Mouse (Mus musculus) liver, embryonic 13.5 days (tissue): ENCODE measurements at regions not wholly inside any gene's neighbourhood (a gene's known extent, or its start where the extent isn't known, plus 50 kb on each side); places are given as distances from the start of the nearest gene placed in this dataset.

Source experiments
- ATAC-seq: fragments of 200-750 bp; cut with Nextera tagmentation; 2 replicates; pipeline ENCODE4 v1.8.0; 2017; ENCODE audit warnings: low read depth, mild to moderate bottlenecking, moderate number of reproducible peaks, moderate library complexity
- DNase-seq: peaks from one replicate; pipeline ENCODE4 v3.0.0; 2022
- H3K27ac ChIP-seq: fragments of 300-500 bp; sonication (generic); 2 replicates; pipeline ENCODE4 v1.5.1; 2015; ENCODE audit warnings: moderate library complexity, mild to moderate bottlenecking, inconsistent platforms
- H3K27me3 ChIP-seq: fragments of 300-500 bp; sonication (generic); 2 replicates; pipeline ENCODE4 v1.6.1; 2015; ENCODE audit warnings: mild to moderate bottlenecking, inconsistent platforms
- H3K36me3 ChIP-seq: fragments of 300-500 bp; sonication (generic); 2 replicates; pipeline ENCODE4 v1.6.1; 2015; ENCODE audit warnings: mild to moderate bottlenecking, inconsistent platforms
- H3K4me1 ChIP-seq: fragments of 300-500 bp; sonication (generic); replicated peaks from 2 replicates; pipeline ENCODE4 v1.6.1; 2015; ENCODE audit warnings: inconsistent platforms
- H3K4me2 ChIP-seq: fragments of 300-500 bp; sonication (generic); 2 replicates; pipeline ENCODE4 v1.6.1; 2015; ENCODE audit warnings: inconsistent platforms, mild to moderate bottlenecking, moderate library complexity
- H3K4me3 ChIP-seq: fragments of 300-500 bp; sonication (generic); replicated peaks from 2 replicates; pipeline ENCODE4 v1.5.1; 2015; ENCODE audit warnings: mild to moderate bottlenecking, inconsistent platforms
- H3K9ac ChIP-seq: fragments of 300-500 bp; sonication (generic); 2 replicates; pipeline ENCODE4 v1.6.1; 2015; ENCODE audit warnings: mild to moderate bottlenecking, inconsistent platforms
- H3K9me3 ChIP-seq: fragments of 300-500 bp; sonication (generic); replicated peaks from 2 replicates; pipeline ENCODE4 v1.6.1; 2016; ENCODE audit warnings: inconsistent platforms
- WGBS: fragments of 180-500 bp; shearing (Covaris S2); methylation state at CpG from one replicate; pipeline ENCODE4 v1.1.7; 2015; ENCODE audit not compliant: insufficient replicate concordance; 5-methylcytosine and 5-hydroxymethylcytosine counted together

DNA sequence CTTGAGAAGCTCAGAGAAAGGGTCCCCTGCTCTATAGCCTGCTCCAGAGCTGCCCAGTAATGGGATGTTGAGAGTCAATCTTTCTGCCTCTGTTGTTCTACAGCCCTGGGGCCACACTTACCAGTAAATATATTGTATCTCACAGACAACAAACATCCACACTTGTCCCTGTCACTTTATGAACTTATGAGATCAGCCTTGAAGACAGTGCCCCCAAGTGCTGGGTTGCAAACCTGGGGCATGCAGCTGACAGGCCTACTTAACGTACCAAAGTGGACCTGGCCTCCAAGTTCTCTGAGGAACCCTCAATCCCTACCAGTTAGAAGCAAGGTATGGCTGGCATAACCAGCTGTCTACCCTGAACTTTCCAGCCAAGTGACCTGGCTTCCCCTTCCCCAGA lies 380.9 kb upstream of the Mmadhc start:
- DNase-seq (no peak), ATAC-seq (no peak)
- Histone ChIP-seq H3K9ac (no peak overlapping the region), H3K9me3 (no peaks in the 10 kb centered on the region), H3K27me3 (no peaks in the 10 kb centered on the region), H3K4me2 (no peak overlapping the region), H3K36me3 (no peaks in the 10 kb centered on the region), H3K4me3 (no peak overlapping the region), H3K4me1 (no peaks in the 10 kb centered on the region), H3K27ac (no peak overlapping the region)
- 68% methylated on average over 1 of the region's 1 CpGs for WGBS

DNA sequence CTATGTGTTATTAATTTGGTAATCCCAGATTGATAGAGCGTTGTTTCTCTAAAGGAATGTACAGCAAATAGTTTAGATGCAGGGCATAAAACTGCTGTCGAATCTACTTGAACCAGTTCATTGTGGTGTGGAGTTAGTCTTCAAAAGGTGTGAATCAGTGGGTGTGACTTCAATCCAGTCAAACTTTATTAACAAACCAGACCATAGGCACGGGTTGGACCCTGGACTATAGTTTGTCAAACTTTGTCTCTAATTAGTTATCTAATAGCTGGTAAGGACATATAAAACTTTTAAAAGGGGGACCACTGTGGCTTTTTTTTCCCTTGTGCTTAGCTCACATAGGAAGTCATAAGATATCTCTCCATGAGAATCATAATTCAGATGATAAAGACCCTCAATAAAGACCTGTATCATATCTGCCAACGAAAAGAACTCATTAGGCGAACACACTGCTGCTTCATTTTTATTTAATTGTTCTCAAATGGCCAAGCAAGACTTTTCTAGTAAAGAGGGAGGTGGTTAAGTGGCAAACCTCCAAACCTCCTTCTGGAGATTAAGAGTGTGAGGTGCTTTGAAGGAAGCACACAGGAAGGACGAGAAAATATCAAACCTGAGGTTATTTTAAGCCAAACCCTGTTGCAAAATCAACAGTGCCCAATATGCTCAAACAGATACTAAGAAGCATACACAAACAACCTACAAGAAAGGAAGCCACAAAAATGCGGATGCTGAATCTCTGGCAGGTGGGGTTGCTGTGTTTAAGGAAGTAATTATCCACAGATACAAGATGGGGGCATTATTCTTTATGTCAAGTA lies 379.3 kb upstream of the Mmadhc start:
- WGBS, result 51% methylated on average over 7 of the region's 7 CpGs
- Histone ChIP-seq H3K4me2 (no peak overlapping the region), H3K36me3 (no peaks in the 10 kb centered on the region), H3K4me3 (no peak overlapping the region), H3K9me3 (no peaks in the 10 kb centered on the region), H3K27ac (no peak overlapping the region), H3K27me3 (no peaks in the 10 kb centered on the region), H3K4me1 (no peaks in the 10 kb centered on the region), H3K9ac (no peak overlapping the region)
- no peak for DNase-seq
- no peak for ATAC-seq

DNA sequence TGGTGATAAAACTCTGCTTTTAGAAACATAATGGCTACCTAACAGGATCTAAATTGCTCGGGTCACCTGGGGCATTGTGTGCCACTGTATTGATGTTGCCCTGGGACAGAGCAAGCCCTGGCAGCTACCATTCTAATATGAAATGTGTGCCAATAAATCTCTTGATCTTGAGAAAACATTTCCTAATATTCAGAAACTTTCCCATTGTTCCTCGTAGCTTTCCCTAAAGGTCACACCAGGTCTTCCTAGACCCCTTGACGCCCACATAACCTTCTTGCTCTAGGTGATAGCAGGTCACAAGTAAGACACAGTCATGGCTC lies 378.2 kb upstream of the Mmadhc start:
- Histone ChIP-seq H3K27ac (no peak overlapping the region), H3K4me2 (no peak overlapping the region), H3K9ac (no peak overlapping the region), H3K9me3 (no peaks in the 10 kb centered on the region), H3K27me3 (no peaks in the 10 kb centered on the region), H3K4me3 (no peak overlapping the region), H3K36me3 (no peaks in the 10 kb centered on the region), H3K4me1 (no peaks in the 10 kb centered on the region)
- DNase-seq (no peak), ATAC-seq (no peak)
- 71% methylated on average over 3 of the region's 3 CpGs for WGBS

DNA sequence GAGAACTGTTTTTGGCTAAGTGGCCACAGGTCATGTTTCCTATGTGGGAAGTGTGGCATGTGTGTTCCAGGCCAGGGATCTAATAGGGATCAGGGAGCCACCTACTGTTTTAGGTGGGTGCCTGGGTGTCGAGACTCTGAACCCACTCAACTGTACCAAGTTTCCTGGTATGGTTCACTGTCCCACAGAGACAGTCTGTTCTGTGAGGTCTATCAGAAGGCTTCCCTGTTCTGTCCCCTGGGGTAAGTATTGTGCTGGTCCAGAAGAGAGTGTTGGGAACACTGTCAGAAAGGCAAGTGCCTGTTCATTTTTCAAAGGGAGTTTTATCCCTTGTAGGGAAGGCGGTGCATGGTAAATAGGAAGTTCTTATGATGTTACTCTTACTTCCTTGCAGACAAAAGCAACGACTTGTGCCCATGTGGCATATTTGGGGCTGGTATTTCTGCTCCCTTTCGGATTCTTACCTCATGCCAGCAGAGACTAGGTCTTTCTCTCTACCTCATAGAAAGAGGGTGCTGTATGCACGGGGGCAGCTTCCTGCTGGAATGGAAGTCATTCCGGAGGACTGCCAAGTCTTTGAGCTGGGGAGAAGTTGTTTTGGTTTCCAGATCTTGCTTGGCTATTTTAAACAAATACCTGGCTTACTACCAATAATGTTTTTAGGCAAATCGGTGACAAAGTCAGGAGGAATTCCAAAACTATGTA lies 377.7 kb upstream of the Mmadhc start:
- Histone ChIP-seq H3K4me2 (no peak overlapping the region), H3K27me3 (no peaks in the 10 kb centered on the region), H3K36me3 (no peaks in the 10 kb centered on the region), H3K4me3 (no peak overlapping the region), H3K9ac (no peak overlapping the region), H3K27ac (no peak overlapping the region), H3K4me1 (no peaks in the 10 kb centered on the region), H3K9me3 (no peaks in the 10 kb centered on the region)
- no peak for ATAC-seq
- DNase-seq, result no peak
- 54% methylated on average over 7 of the region's 7 CpGs for WGBS

DNA sequence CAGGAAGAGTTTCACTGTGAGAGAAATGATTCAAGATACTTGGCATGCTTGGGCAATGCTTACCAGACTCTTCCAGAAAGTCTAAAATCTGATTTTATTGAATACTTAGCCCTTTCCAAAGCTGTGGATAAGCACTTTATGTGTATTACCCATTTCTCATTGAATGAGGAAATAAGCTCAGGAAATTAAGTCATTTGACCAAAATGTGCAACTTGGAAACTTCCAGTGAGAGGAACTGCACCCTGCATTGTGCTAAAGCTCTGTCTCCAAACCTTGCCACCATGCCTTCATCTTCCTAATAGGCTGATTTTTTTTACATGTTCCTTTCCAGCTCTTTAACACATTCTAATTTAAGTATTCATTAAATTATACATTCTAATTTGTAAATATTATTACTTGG lies 372.7 kb upstream of the Mmadhc start:
- H3K9me3 ChIP-seq, result no peaks in the 10 kb centered on the region
- no peaks in the 10 kb centered on the region for H3K27me3 ChIP-seq
- no peaks in the 10 kb centered on the region for H3K4me1 ChIP-seq
- DNase-seq (no peak), ATAC-seq (no peak)
- H3K9ac ChIP-seq, result no peak overlapping the region
- no peak overlapping the region for H3K4me3 ChIP-seq
- no peak overlapping the region for H3K4me2 ChIP-seq
- H3K36me3 ChIP-seq, result no peaks in the 10 kb centered on the region
- no peak overlapping the region for H3K27ac ChIP-seq

DNA sequence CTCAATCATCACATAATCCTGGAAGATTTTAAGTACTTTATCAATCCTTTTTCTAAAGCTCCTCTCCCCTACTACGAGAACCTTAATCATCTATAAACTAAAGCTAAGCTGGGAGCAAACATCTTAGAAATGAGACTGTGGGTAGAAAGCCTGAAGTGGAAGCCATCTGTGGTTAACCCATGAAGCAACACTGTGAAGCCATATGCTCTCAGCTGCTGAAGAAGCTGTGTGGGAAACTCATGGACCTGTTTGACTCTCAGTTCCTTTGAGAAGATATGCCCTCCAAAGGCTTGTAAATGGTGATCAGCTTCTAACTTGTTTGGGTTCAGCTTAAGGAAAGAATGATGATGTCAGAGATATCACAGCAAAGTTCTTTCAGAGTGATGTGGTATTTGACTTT lies 372.2 kb upstream of the Mmadhc start:
- H3K27me3 ChIP-seq, result no peaks in the 10 kb centered on the region
- H3K4me3 ChIP-seq, result no peak overlapping the region
- H3K4me2 ChIP-seq, result no peak overlapping the region
- no peaks in the 10 kb centered on the region for H3K9me3 ChIP-seq
- ATAC-seq, result no peak
- H3K9ac ChIP-seq, result no peak overlapping the region
- H3K4me1 ChIP-seq, result no peaks in the 10 kb centered on the region
- 61% methylated on average over 1 of the region's 1 CpGs for WGBS
- no peaks in the 10 kb centered on the region for H3K36me3 ChIP-seq
- H3K27ac ChIP-seq, result no peak overlapping the region
- no peak for DNase-seq

DNA sequence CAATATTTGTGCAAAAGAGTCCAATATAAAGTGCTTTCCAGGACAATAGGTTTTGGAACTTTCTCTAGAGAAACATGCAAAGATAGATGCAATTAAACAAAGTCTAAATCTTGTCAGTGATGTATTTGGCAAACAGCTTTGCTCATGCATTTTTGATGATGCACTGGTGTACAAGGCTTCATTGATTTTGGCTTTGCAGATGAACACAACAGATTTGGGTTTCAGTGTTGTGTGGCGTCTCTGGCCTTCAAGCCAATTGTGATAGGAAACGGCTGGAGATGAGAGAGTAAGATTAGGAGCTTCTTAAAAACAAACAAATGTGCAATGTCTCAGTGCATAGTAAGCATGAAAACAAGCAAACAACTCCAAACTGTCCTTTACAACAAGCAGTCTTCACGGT lies 370.6 kb upstream of the Mmadhc start:
- Histone ChIP-seq H3K27me3 (no peaks in the 10 kb centered on the region), H3K27ac (no peak overlapping the region), H3K36me3 (no peaks in the 10 kb centered on the region), H3K4me3 (no peak overlapping the region), H3K4me1 (no peaks in the 10 kb centered on the region), H3K4me2 (no peak overlapping the region), H3K9ac (no peak overlapping the region), H3K9me3 (no peaks in the 10 kb centered on the region)
- no peak for DNase-seq
- ATAC-seq, result no peak
- WGBS, result 38% methylated on average over 3 of the region's 3 CpGs

DNA sequence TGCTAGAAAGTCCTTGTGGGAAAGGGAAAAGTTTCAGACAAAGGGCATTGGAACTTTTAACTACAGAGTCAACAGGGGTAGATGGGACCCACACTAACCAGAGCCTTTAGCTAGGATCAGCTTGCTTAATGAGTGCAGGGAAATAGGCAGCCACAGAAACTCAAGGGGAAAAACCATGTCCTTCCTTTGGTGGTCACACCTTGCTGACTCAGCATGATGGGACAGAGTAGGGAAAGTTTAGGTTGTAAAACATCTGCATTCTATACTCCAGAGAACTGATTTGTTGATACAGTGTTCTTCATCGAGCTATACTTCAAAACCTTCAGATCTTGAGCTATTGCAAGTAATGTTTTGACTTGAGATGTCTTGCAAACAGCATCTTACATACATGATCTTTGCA lies 365.9 kb upstream of the Mmadhc start:
- no peak overlapping the region for H3K4me2 ChIP-seq
- ATAC-seq (no peak), DNase-seq (no peak)
- no peak overlapping the region for H3K9ac ChIP-seq
- no peaks in the 10 kb centered on the region for H3K27me3 ChIP-seq
- no peak overlapping the region for H3K4me3 ChIP-seq
- WGBS, result 48% methylated on average over 1 of the region's 1 CpGs
- H3K9me3 ChIP-seq, result no peaks in the 10 kb centered on the region
- H3K36me3 ChIP-seq, result no peaks in the 10 kb centered on the region
- no peaks in the 10 kb centered on the region for H3K4me1 ChIP-seq
- no peak overlapping the region for H3K27ac ChIP-seq

DNA sequence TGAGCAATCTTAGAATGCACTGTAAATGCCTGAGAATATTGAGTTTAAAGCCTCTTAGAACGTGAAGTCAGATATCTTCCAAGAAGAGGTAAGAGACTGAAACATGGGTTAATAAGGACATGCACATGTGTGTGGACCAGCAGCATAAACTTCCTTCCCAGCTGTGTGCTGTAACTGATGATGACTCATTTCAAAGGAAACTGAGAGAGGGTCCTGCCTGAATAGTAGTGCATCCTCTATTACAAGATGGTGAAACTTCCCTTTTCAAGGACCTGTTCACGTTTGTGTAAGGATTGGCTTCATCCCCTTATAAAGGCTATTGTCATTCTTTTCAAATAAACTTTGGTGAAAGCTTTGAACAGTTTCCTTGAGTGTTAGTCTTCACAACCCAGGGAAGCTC lies 363.4 kb upstream of the Mmadhc start:
- DNase-seq (no peak), ATAC-seq (no peak)
- Histone ChIP-seq H3K9ac (no peak overlapping the region), H3K27ac (no peak overlapping the region), H3K36me3 (no peaks in the 10 kb centered on the region), H3K4me2 (no peak overlapping the region), H3K4me3 (no peak overlapping the region), H3K9me3 (no peaks in the 10 kb centered on the region), H3K27me3 (no peaks in the 10 kb centered on the region), H3K4me1 (no peaks in the 10 kb centered on the region)
- WGBS, result 41% methylated on average over 2 of the region's 2 CpGs

DNA sequence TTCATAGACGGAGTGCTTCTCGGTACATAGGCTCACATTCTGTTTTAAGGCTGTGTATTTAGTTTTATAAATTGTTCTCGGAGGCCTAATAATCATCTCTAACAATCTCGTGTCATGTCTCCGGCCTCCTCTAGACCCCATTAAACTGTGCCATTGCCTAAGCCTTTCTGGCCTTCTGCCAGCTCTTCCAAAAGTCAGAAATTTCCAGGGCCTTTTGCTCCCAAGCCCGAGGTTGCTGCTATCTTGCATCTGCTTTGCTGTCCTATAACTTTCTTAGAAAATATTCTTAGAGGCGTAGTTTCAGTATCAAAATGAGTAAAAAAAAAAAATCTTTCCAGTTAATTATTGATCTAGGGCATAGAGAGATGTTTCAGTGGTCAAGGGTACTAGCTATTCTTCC lies 361.2 kb upstream of the Mmadhc start:
- WGBS, result 66% methylated on average over 7 of the region's 7 CpGs
- Histone ChIP-seq H3K4me3 (no peak overlapping the region), H3K27me3 (no peaks in the 10 kb centered on the region), H3K9ac (no peak overlapping the region), H3K4me1 (no peaks in the 10 kb centered on the region), H3K4me2 (no peak overlapping the region), H3K27ac (no peak overlapping the region), H3K36me3 (no peaks in the 10 kb centered on the region), H3K9me3 (no peaks in the 10 kb centered on the region)
- no peak for DNase-seq
- ATAC-seq, result no peak

DNA sequence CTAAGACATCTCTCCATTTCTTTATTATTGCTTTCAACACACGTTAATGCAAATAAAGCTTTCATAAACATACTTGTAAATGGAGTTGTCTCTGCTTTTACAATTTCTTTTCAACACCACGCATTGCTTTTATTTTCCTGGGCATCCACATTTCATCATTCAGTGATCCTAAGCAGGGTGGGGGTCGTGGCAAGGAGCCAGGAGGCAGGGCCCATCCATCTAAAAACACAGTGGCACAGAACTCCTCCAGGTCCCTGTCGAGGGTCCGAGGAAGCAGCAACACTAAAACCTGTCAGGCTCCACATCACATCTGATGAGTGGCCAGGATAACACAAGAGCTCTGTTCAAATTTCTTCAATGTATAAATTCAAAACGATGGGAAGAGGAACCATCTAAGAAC lies 359.8 kb upstream of the Mmadhc start:
- Histone ChIP-seq H3K9ac (no peak overlapping the region), H3K4me1 (no peaks in the 10 kb centered on the region), H3K4me3 (no peak overlapping the region), H3K9me3 (no peaks in the 10 kb centered on the region), H3K27me3 (no peaks in the 10 kb centered on the region), H3K4me2 (no peak overlapping the region), H3K36me3 (no peaks in the 10 kb centered on the region), H3K27ac (no peak overlapping the region)
- ATAC-seq (no peak), DNase-seq (no peak)
- 62% methylated on average over 6 of the region's 6 CpGs for WGBS

DNA sequence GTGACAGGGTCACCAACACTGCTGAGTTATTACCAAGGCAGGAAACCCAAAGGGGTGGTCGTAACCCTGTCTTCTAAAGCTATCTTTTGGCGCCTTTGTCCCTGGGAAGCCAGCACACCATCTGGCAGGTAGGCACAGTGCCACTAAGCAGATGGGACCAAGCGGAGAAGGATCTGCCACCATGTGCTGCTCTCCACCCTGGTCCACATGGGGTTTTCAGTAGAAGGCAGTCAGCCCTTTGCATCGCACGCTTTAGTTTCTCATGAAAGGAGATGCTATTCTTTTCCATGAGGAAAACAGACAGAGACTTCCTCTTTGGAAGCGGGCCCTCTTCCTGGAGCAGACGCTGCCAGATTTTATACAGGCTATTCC lies 358.3 kb upstream of the Mmadhc start:
- no peaks in the 10 kb centered on the region for H3K9me3 ChIP-seq
- no peaks in the 10 kb centered on the region for H3K27me3 ChIP-seq
- no peaks in the 10 kb centered on the region for H3K4me1 ChIP-seq
- WGBS, result 67% methylated on average over 7 of the region's 7 CpGs
- no peak overlapping the region for H3K4me3 ChIP-seq
- no peaks in the 10 kb centered on the region for H3K36me3 ChIP-seq
- no peak for ATAC-seq
- H3K9ac ChIP-seq, result no peak overlapping the region
- no peak overlapping the region for H3K4me2 ChIP-seq
- no peak overlapping the region for H3K27ac ChIP-seq
- DNase-seq, result no peak
